Mouse (Mus musculus) intestine, embryonic 15.5 days (tissue): Measurements from ENCODE around the gene Slc25a19. TPM values are rescaled to one million over a fixed set of nuclear protein-coding genes. Genes with fewer than 3 reads are reported as not detected.

Source experiments
- ATAC-seq: fragments of 200-750 bp; cut with Nextera tagmentation; 2 replicates; pipeline ENCODE4 v1.8.0; 2017; ENCODE audit warnings: moderate TSS enrichment, moderate library complexity
- H3K27ac ChIP-seq: fragments of 300-500 bp; sonication (generic); 2 replicates; pipeline ENCODE4 v1.5.1; 2015; ENCODE audit warnings: mild to moderate bottlenecking, inconsistent platforms
- H3K27me3 ChIP-seq: fragments of 300-500 bp; sonication (generic); replicated peaks from 2 replicates; pipeline ENCODE4 v1.6.1; 2015; ENCODE audit warnings: inconsistent platforms
- H3K36me3 ChIP-seq: fragments of 300-500 bp; sonication (generic); 2 replicates; pipeline ENCODE4 v1.6.1; 2015; ENCODE audit warnings: inconsistent platforms
- H3K4me1 ChIP-seq: fragments of 300-500 bp; sonication (generic); replicated peaks from 2 replicates; pipeline ENCODE4 v1.6.1; 2015; ENCODE audit warnings: inconsistent platforms
- H3K4me2 ChIP-seq: fragments of 300-500 bp; sonication (generic); replicated peaks from 2 replicates; pipeline ENCODE4 v1.6.1; 2015; ENCODE audit warnings: mild to moderate bottlenecking, inconsistent platforms
- H3K4me3 ChIP-seq: fragments of 300-500 bp; sonication (generic); replicated peaks from 2 replicates; pipeline ENCODE4 v1.5.1; 2015; ENCODE audit warnings: inconsistent platforms
- H3K9ac ChIP-seq: fragments of 300-500 bp; sonication (generic); 2 replicates; pipeline ENCODE4 v1.6.1; 2015; ENCODE audit warnings: inconsistent platforms
- H3K9me3 ChIP-seq: fragments of 300-500 bp; sonication (generic); 2 replicates; pipeline ENCODE4 v1.6.1; 2016; ENCODE audit warnings: inconsistent platforms
- WGBS: fragments of 180-500 bp; shearing (Covaris S2); methylation state at CpG from one replicate; pipeline ENCODE4 v1.1.7; 2015; 5-methylcytosine and 5-hydroxymethylcytosine counted together
- polyA plus RNA-seq: library from polyadenylated mRNA; unstranded; fragments of >200 nt; fragmentation: Nextera tagmentation; extraction: Ambion mirVana; gene quantifications from 2 replicates; pipeline ENCODE4 v1.2.1, GENCODE M21; 2015

The Slc25a19 gene
- polyA plus RNA-seq, 1 experiment from 2014 or later = 24.7 TPM

DNA sequence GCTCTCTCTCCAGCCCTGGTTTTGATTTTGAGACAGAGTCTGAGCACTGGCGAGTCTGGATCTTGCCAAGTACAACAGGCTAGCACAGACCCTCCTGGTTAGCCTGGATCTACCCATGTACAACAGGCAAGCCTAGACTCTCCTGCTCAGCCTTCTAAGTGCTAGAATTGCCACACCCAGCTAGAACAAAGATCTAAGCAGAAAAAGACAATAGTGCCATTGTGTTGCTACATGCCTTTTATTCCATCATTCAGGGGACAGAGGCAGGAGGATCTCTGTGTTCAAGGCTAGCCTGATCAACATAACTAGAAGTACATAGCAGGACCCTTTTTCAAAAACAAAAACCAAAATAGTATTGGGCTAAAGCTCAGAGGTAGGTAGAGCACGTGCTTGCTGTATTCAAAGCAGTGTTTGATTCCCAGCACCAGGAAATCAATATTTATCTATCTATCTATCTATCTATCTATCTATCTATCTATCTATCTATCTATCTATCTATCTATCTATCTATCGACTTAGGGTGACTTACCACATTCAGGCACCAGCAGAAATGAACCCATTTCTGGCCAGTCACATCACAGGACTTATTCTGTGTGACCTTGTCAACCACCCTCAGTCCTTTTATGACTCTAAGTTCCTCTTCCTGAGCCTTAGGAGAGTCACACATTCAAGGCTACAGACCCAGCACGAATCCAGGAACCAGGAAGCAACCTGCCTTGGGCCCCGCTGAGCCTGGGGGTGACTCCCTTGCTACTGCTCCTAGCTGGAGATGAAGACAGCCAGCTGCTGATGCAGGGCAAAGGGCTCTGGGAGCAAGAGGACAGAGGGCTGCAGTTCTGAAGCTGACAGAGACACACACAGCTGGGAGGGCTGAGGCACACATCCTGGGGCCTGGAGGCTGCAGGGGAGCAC is 10.7 kb upstream of the Slc25a19 start:
- H3K27ac ChIP-seq = peak overlapping the region; percentile 18
- H3K36me3 ChIP-seq = no peaks in the 10 kb centered on the region
- H3K4me2 ChIP-seq = no peak overlapping the region
- no peak overlapping the region for H3K4me3 ChIP-seq
- ATAC-seq = peak; percentile 73
- 67% methylated on average over 5 of the region's 5 CpGs for WGBS
- no peaks in the 10 kb centered on the region for H3K9me3 ChIP-seq
- H3K27me3 ChIP-seq = no peaks in the 10 kb centered on the region
- peaks cover 8% of the 10 kb centered on the region for H3K4me1 ChIP-seq
- H3K9ac ChIP-seq = no peak overlapping the region

DNA sequence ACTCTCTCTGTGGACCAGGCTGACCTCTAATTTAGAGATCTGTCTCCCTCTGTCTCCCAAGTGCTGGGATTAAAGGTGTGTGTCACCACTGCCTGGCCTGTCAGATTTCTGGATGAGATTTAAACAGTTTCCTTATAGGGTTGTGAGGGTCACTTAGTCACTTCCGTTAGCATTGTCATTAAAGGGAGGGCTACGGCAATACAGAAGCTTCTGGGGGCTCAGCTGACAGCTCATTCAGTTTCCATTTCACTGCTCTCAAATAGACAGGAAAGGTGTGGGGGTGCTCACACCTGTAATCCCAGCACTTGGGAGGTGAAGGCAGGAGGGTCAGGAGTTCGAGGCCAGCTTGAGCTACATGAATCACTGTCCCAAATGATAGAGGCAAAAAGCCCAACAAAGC is 8.9 kb upstream of the Slc25a19 start:
- Histone ChIP-seq H3K27me3 (no peaks in the 10 kb centered on the region), H3K4me1 (peaks cover 8% of the 10 kb centered on the region), H3K4me3 (no peak overlapping the region), H3K4me2 (no peak overlapping the region), H3K27ac (no peak overlapping the region), H3K36me3 (no peaks in the 10 kb centered on the region), H3K9me3 (no peaks in the 10 kb centered on the region), H3K9ac (no peak overlapping the region)
- ATAC-seq = no peak
- WGBS = 75% methylated on average over 3 of the region's 3 CpGs

DNA sequence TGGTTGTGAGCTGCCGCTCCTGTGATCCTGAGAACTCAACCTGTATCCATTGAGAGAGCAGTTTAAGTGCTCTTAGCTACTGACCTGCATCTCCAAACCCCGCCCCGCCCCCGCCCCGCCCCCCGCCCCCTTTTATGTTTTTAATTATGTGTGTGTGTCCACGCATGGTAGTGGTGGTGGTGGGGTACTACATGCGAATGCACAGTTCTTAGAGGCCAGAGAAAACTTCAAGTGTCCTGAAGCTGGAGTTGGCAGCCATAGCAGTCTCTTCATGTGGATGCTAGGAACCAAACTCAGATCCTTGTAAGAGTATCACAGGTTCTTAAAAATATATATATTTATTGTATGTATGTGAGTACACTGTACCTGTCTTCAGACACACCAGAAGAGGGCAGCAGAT is 7.4 kb upstream of the Slc25a19 start:
- Histone ChIP-seq H3K27me3 (no peaks in the 10 kb centered on the region), H3K4me3 (no peak overlapping the region), H3K9ac (no peak overlapping the region), H3K36me3 (no peaks in the 10 kb centered on the region), H3K4me2 (no peak overlapping the region), H3K4me1 (peaks cover 8% of the 10 kb centered on the region), H3K9me3 (no peaks in the 10 kb centered on the region), H3K27ac (no peak overlapping the region)
- no peak for ATAC-seq
- 84% methylated on average over 8 of the region's 8 CpGs for WGBS

DNA sequence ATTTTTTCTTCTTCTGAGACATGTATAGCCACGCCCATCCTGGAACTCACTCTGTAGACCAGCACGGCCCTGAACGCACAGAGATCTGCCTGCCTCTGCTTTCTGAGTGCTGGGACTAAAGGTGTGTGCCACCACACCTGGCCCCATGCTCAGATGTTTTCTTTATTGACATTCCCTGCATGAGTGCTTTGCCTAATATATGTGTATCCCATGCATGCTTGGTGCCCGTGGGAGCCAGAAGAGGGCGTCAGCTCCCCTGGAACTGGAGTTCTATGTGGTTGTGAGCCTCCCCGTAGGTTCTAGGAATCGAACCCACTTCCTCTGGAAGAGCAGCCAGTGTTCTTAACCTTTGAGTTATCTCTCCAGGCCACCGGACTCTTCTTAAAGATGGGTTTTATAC is 6.9 kb upstream of the Slc25a19 start:
- no peak overlapping the region for H3K4me3 ChIP-seq
- H3K4me2 ChIP-seq = no peak overlapping the region
- no peak overlapping the region for H3K27ac ChIP-seq
- no peak for ATAC-seq
- WGBS = 84% methylated on average over 8 of the region's 8 CpGs
- H3K4me1 ChIP-seq = peaks cover 8% of the 10 kb centered on the region
- no peaks in the 10 kb centered on the region for H3K36me3 ChIP-seq
- H3K9ac ChIP-seq = no peak overlapping the region
- H3K9me3 ChIP-seq = no peaks in the 10 kb centered on the region
- H3K27me3 ChIP-seq = no peaks in the 10 kb centered on the region

DNA sequence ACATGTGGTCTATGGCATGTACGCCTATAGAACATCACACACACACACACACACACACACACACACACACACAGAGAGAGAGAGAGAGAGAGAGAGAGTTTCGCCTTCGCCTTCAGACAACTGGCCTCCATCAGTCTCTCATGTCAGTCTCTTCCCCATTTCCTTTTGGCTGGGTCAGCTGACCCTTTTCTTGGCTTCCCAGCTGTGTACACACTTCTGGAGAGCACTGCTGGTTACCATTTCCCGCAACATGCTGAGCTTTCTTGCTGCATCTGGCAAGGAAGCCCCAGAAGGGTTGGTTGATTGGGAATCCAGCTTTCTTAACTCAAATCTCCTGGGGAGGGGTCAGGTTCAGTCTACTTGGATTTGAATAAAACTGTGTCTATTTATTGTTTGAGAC is 6.0 kb upstream of the Slc25a19 start:
- WGBS = 58% methylated on average over 4 of the region's 4 CpGs
- no peaks in the 10 kb centered on the region for H3K9me3 ChIP-seq
- no peak overlapping the region for H3K9ac ChIP-seq
- H3K27me3 ChIP-seq = no peaks in the 10 kb centered on the region
- no peak overlapping the region for H3K4me3 ChIP-seq
- H3K4me1 ChIP-seq = peaks cover 2% of the 10 kb centered on the region
- no peak overlapping the region for H3K27ac ChIP-seq
- no peak for ATAC-seq
- no peak overlapping the region for H3K4me2 ChIP-seq
- H3K36me3 ChIP-seq = no peaks in the 10 kb centered on the region

DNA sequence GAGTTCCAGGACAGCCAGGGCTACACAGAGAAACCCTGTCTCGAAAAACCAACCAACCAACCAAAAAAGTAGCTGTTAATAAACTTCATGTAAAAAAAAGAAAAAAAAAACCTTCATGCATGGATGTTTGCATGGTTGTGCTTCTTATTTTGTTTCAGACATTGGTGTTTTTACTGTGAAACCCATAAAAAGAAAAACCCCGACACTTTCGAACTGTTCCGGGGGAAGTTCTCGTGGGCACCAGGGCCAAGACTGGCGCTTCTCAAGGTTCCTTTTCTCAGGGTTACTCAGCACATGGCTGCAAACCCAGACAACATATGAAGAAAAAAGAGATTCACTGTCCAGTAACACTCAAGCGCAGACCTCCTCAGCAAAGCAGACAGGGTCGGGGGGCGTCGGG is 4.8 kb upstream of the Slc25a19 start:
- Histone ChIP-seq H3K27ac (no peak overlapping the region), H3K4me1 (no peaks in the 10 kb centered on the region), H3K9me3 (no peaks in the 10 kb centered on the region), H3K36me3 (no peaks in the 10 kb centered on the region), H3K27me3 (no peaks in the 10 kb centered on the region), H3K4me2 (no peak overlapping the region), H3K9ac (no peak overlapping the region), H3K4me3 (no peak overlapping the region)
- no peak for ATAC-seq
- WGBS = 83% methylated on average over 10 of the region's 10 CpGs

DNA sequence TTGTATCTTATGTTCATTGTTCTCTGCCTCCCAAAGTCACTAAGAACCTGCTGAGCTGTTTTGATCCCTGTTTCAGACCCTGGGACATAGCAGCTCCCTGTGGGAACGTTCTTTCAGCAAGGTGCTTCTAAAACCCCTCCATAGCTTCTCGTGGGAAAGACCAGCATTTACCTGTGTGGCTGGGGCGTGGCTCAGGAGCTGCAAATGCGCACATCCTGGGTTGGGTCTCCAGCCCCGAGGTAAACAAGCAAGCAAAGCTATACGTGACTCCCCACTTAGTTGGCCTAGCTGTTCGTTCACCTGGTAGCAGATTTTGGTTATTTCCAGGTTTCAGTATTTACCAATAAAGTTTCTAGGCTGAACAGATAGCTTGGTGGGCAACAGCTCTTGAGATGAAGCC is 4.2 kb upstream of the Slc25a19 start:
- Histone ChIP-seq H3K4me3 (no peak overlapping the region), H3K4me1 (no peaks in the 10 kb centered on the region), H3K36me3 (no peaks in the 10 kb centered on the region), H3K27ac (no peak overlapping the region), H3K4me2 (no peak overlapping the region), H3K9ac (no peak overlapping the region; the same call in 1 of the 2 replicates), H3K27me3 (no peaks in the 10 kb centered on the region), H3K9me3 (no peaks in the 10 kb centered on the region)
- ATAC-seq = no peak
- 73% methylated on average over 7 of the region's 7 CpGs for WGBS

DNA sequence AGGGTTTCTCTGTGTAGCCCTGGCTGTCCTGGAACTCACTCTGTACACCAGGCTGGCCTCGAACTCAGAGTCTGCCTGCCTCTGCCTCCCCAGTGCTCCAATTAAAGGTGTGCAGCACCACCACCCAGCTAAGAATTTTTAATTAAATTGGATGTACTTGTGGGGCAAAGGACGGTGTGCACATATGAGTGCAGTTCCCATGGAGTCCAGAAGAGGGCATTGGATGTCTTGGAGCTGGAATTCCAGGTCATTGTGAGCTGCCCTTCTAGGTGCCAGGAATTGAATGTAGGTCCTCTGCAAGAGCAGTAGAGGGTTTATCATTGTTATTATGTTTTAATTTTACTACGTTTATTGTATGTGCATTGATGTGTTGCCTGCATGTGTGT is 3.4 kb upstream of the Slc25a19 start:
- H3K36me3 ChIP-seq = no peaks in the 10 kb centered on the region
- ATAC-seq = no peak
- no peak overlapping the region for H3K27ac ChIP-seq
- peaks cover 6% of the 10 kb centered on the region; the same call in 1 of the 2 replicates for H3K4me1 ChIP-seq
- no peaks in the 10 kb centered on the region for H3K27me3 ChIP-seq
- no peak overlapping the region for H3K9ac ChIP-seq
- WGBS = 15% methylated on average over 3 of the region's 3 CpGs
- peak overlapping the region; percentile 30; the same call in 1 of the 2 replicates for H3K4me2 ChIP-seq
- H3K9me3 ChIP-seq = no peaks in the 10 kb centered on the region
- no peak overlapping the region for H3K4me3 ChIP-seq

DNA sequence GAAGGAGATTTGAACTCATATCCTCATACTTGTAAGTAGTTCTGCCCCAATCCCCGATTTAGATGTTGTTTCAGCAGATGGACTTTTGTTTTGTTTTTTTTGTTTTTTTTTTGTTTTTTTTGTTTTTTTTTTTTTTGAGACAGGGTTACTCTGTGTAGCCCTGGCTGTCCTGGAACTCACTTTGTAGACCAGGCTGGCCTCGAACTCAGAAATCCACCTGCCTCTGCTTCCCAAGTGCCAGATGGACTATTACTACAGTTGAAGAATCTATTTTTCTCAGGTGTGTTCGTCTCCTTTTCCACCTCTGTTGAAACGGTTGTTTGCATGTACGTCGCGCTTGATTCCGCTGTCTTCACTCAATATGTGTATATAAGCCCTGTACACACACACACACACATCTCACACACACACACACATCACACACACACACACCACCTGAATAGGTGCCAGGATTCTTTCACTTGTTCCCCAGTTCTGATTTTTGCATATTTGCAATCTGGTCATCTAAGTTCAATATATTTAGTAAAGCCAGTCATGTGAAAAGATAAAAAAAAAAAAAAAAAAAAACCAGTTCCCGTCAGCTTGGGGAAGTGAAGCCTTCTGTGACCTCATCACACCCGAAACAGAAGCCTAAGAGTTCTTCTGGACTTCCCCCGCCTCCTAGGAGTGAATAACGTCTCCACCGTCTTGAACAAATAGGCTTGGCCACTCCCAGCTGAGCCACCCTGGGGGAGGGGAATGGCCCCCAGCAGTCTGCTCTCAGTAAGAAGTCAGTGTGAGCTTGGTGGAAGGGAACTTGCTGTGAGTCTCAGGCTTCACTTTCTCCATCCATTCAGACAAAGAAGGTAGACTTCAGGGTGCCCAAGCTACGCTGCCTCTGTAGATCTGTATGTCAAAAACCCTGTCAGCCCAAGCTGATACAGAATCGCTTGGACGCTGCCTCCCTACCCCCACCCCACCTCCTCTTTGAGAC is 2.7 kb upstream of the Slc25a19 start:
- Histone ChIP-seq H3K9me3 (no peaks in the 10 kb centered on the region), H3K9ac (no peak overlapping the region), H3K36me3 (no peaks in the 10 kb centered on the region), H3K27ac (no peak overlapping the region), H3K4me1 (peaks cover 6% of the 10 kb centered on the region; the same call in 1 of the 2 replicates), H3K4me3 (no peak overlapping the region), H3K4me2 (peak overlapping the region; percentile 30; the same call in 1 of the 2 replicates), H3K27me3 (no peaks in the 10 kb centered on the region)
- ATAC-seq = no peak
- 48% methylated on average over 16 of the region's 16 CpGs for WGBS

DNA sequence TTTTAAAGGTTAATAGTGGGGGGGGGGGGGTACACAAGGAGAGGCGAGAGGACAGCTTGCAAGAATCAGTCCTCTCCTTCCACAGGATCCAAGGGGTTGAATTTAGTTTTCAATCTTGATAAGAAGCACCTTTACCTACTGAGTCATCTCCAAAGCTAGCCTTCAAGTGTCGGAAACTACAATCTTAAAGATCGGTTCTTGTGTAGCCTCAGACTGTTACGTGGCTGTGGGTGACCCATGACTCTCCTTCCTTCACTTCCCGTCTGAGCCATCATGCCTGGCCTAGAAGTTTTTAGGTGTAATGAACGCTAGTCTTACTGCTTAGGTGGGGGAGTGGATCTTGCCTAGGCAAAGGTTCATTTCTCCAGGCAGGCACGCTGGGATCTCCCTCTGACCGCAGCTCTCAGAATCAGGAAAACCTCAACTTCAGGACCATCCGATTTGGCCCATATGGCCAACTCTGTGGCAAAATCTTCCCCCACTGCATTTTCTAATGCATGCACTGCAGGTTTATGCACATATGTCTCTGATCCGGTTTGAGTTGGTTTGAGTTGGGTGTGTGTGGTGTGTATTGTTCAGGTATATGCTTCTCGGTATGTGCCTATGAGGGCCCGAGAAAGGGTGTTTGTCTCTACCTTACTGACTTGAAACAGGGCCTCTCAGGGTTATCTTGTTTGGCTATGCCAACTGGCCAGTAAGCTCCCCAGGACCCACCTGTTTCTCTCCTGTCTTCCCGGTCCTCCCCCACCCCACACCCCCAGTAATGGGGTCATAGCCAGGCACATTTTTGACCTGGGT is 1.8 kb upstream of the Slc25a19 start:
- H3K9me3 ChIP-seq = no peaks in the 10 kb centered on the region
- H3K4me3 ChIP-seq = no peak overlapping the region
- no peak overlapping the region for H3K27ac ChIP-seq
- H3K9ac ChIP-seq = no peak overlapping the region
- 86% methylated on average over 13 of the region's 13 CpGs for WGBS
- no peak overlapping the region for H3K4me2 ChIP-seq
- H3K36me3 ChIP-seq = no peaks in the 10 kb centered on the region
- H3K27me3 ChIP-seq = no peaks in the 10 kb centered on the region
- H3K4me1 ChIP-seq = peaks cover 6% of the 10 kb centered on the region; the same call in 1 of the 2 replicates
- no peak for ATAC-seq

DNA sequence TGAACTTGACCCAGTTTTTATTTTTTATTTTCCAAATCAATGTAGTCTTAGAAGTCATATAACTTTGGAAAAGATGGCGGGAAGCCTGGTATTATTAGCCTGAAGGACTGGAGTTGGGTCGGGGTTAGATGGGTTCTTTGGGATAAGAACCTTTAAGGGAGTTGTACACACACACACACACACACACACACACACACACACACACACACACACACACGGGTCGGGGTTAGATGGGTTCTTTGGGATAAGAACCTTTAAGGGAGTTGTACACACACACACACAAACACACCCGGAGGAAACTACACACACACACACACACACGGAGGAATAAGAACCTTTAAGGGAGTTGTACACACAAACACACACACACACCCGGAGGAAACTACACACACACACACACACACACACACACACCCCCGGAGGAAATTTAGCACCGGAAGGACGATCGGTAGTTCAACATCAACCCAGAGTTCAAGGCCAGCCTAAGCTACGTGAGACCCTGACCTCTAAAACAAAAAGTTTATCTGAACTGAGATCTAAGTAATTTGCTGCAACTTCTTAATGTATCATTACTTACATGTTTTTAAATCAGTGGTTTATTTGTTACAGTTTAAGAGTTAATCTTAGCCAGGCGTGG is 488 bp upstream of the Slc25a19 start:
- H3K27me3 ChIP-seq = no peaks in the 10 kb centered on the region
- H3K4me2 ChIP-seq = peak overlapping the region; percentile 53
- H3K36me3 ChIP-seq = no peaks in the 10 kb centered on the region
- H3K4me3 ChIP-seq = peak overlapping the region; percentile 70
- no peak overlapping the region for H3K9ac ChIP-seq
- WGBS = 50% methylated on average over 13 of the region's 13 CpGs
- no peaks in the 10 kb centered on the region for H3K9me3 ChIP-seq
- H3K4me1 ChIP-seq = peaks cover 6% of the 10 kb centered on the region; the same call in 1 of the 2 replicates
- no peak overlapping the region for H3K27ac ChIP-seq
- ATAC-seq = peak; percentile 27
